Mouse (Mus musculus): ENCODE results near the gene Ptprn2. TPM values are rescaled to one million over a fixed set of nuclear protein-coding genes. Genes with fewer than 3 reads are reported as not detected.

Ptprn2 gene
- polyA plus RNA-seq, 1 experiment from 2014 or later: 0.15 TPM

- Histone ChIP-seq H3K27me3 (replicated peaks) (0 out of 2 replicates have a peak, but pooled peaks cover 3% of the 10 kb centered on the region), H3K27ac (replicated peaks) (no peak overlapping the region), H3K36me3 (no peaks in the 10 kb centered on the region), H3K4me1 (0 out of 2 replicates have a peak, but pooled peaks cover 8% of the 10 kb centered on the region), H3K9ac (no peak overlapping the region), H3K9me3 (no peaks in the 10 kb centered on the region), H3K4me2 (no peak overlapping the region), H3K4me3 (no peak overlapping the region)
- ATAC-seq (ENCODE audit: extremely low read depth, insufficient number of reproducible peaks, low FRiP score, low TSS enrichment): no peak
- WGBS: 62% methylated on average over 2 of the region's 2 CpGs
Measured at GRCm38 (mm10) chr12:117287456-117287855, 801.9 kb downstream of the Ptprn2 start.

GRCm38 (mm10) chr12:117291943-117292342, 806.4 kb downstream of the Ptprn2 start:
- no peak for ATAC-seq (ENCODE audit: extremely low read depth, insufficient number of reproducible peaks, low FRiP score, low TSS enrichment)
- 60% methylated on average over 3 of the region's 3 CpGs for WGBS
- H3K9me3 ChIP-seq: no peaks in the 10 kb centered on the region

GRCm38 (mm10) chr12:117296792-117297191, 811.3 kb downstream of the Ptprn2 start:
- Histone ChIP-seq H3K36me3 (no peaks in the 10 kb centered on the region), H3K4me3 (no peak overlapping the region), H3K27me3 (replicated peaks) (no peaks in the 10 kb centered on the region), H3K4me2 (no peak overlapping the region), H3K27ac (replicated peaks) (no peak overlapping the region), H3K9me3 (no peaks in the 10 kb centered on the region), H3K4me1 (0 out of 2 replicates have a peak, but pooled peaks cover under 1% of the 10 kb centered on the region), H3K9ac (no peak overlapping the region)
- ATAC-seq (ENCODE audit: extremely low read depth, insufficient number of reproducible peaks, low FRiP score, low TSS enrichment): no peak
- WGBS: 50% methylated on average over 2 of the region's 2 CpGs

More at GRCm38 (mm10) chr12:117291943-117292342, 806.4 kb downstream of the Ptprn2 start:
- H3K9ac ChIP-seq: no peak overlapping the region
- no peaks in the 10 kb centered on the region for H3K27me3 ChIP-seq (replicated peaks)
- H3K36me3 ChIP-seq: no peaks in the 10 kb centered on the region
- no peak overlapping the region for H3K4me2 ChIP-seq
- H3K27ac ChIP-seq (replicated peaks): no peak overlapping the region
- no peak overlapping the region for H3K4me3 ChIP-seq
- H3K4me1 ChIP-seq: 0 out of 2 replicates have a peak, but pooled peaks cover 8% of the 10 kb centered on the region

- no peak for ATAC-seq (ENCODE audit: extremely low read depth, insufficient number of reproducible peaks, low FRiP score, low TSS enrichment)
Measured at GRCm38 (mm10) chr12:117299084-117299483, 813.6 kb downstream of the Ptprn2 start.

GRCm38 (mm10) chr12:117304751-117305624, 819.5 kb downstream of the Ptprn2 start:
- Histone ChIP-seq H3K36me3 (no peaks in the 10 kb centered on the region), H3K27me3 (replicated peaks) (0 out of 2 replicates have a peak, but pooled peaks cover 3% of the 10 kb centered on the region), H3K27ac (replicated peaks) (no peak overlapping the region), H3K4me1 (0 out of 2 replicates have a peak, but pooled peaks cover 4% of the 10 kb centered on the region), H3K4me2 (no peak overlapping the region), H3K4me3 (no peak overlapping the region), H3K9ac (no peak overlapping the region), H3K9me3 (no peaks in the 10 kb centered on the region)
- no peak for ATAC-seq (ENCODE audit: extremely low read depth, insufficient number of reproducible peaks, low FRiP score, low TSS enrichment)
- WGBS: 67% methylated on average over 17 of the region's 17 CpGs

More at GRCm38 (mm10) chr12:117299084-117299483, 813.6 kb downstream of the Ptprn2 start:
- WGBS: 80% methylated on average over 3 of the region's 3 CpGs
- Histone ChIP-seq H3K9me3 (no peaks in the 10 kb centered on the region), H3K9ac (no peak overlapping the region), H3K36me3 (no peaks in the 10 kb centered on the region), H3K27me3 (replicated peaks) (no peaks in the 10 kb centered on the region), H3K27ac (replicated peaks) (no peak overlapping the region), H3K4me3 (no peak overlapping the region), H3K4me1 (no peaks in the 10 kb centered on the region), H3K4me2 (no peak overlapping the region)

GRCm38 (mm10) chr12:117305625-117306105, 820.1 kb downstream of the Ptprn2 start:
- ATAC-seq (ENCODE audit: extremely low read depth, insufficient number of reproducible peaks, low FRiP score, low TSS enrichment): no peak
- Histone ChIP-seq H3K27ac (replicated peaks) (no peak overlapping the region), H3K4me1 (0 out of 2 replicates have a peak, but pooled peaks cover 4% of the 10 kb centered on the region), H3K36me3 (no peaks in the 10 kb centered on the region), H3K4me2 (no peak overlapping the region), H3K9ac (no peak overlapping the region), H3K9me3 (no peaks in the 10 kb centered on the region), H3K27me3 (replicated peaks) (0 out of 2 replicates have a peak, but pooled peaks cover 3% of the 10 kb centered on the region), H3K4me3 (no peak overlapping the region)
- 72% methylated on average over 5 of the region's 5 CpGs for WGBS

GRCm38 (mm10) chr12:117312079-117312478, 826.6 kb downstream of the Ptprn2 start:
- no peak overlapping the region for H3K9ac ChIP-seq
- H3K9me3 ChIP-seq: peaks cover 2% of the 10 kb centered on the region; the same call in 1 of the 2 replicates
- H3K27ac ChIP-seq (replicated peaks): no peak overlapping the region
- no peaks in the 10 kb centered on the region for H3K36me3 ChIP-seq
- no peaks in the 10 kb centered on the region for H3K4me1 ChIP-seq
- H3K27me3 ChIP-seq (replicated peaks): 0 out of 2 replicates have a peak, but pooled peaks cover 1% of the 10 kb centered on the region
- WGBS: 75% methylated on average over 6 of the region's 6 CpGs
- no peak overlapping the region for H3K4me3 ChIP-seq
- H3K4me2 ChIP-seq: no peak overlapping the region
- no peak for ATAC-seq (ENCODE audit: extremely low read depth, insufficient number of reproducible peaks, low FRiP score, low TSS enrichment)

GRCm38 (mm10) chr12:117314987-117315386, 829.5 kb downstream of the Ptprn2 start:
- no peaks in the 10 kb centered on the region for H3K4me1 ChIP-seq
- H3K9ac ChIP-seq: no peak overlapping the region
- H3K36me3 ChIP-seq: no peaks in the 10 kb centered on the region
- H3K27ac ChIP-seq (replicated peaks): no peak overlapping the region
- 65% methylated on average over 2 of the region's 2 CpGs for WGBS
- H3K4me2 ChIP-seq: no peak overlapping the region
- H3K9me3 ChIP-seq: peaks cover 11% of the 10 kb centered on the region; the same call in 1 of the 2 replicates
- H3K27me3 ChIP-seq (replicated peaks): no peaks in the 10 kb centered on the region
- no peak overlapping the region for H3K4me3 ChIP-seq
- ATAC-seq (ENCODE audit: extremely low read depth, insufficient number of reproducible peaks, low FRiP score, low TSS enrichment): no peak

GRCm38 (mm10) chr12:117315661-117316060, 830.1 kb downstream of the Ptprn2 start:
- peaks cover 11% of the 10 kb centered on the region; the same call in 1 of the 2 replicates for H3K9me3 ChIP-seq
- no peaks in the 10 kb centered on the region for H3K4me1 ChIP-seq
- 0 out of 2 replicates have a peak, but pooled peaks cover under 1% of the 10 kb centered on the region for H3K27me3 ChIP-seq (replicated peaks)
- no peak overlapping the region for H3K9ac ChIP-seq
- H3K36me3 ChIP-seq: no peaks in the 10 kb centered on the region
- ATAC-seq (ENCODE audit: extremely low read depth, insufficient number of reproducible peaks, low FRiP score, low TSS enrichment): no peak
- H3K4me3 ChIP-seq: no peak overlapping the region
- H3K4me2 ChIP-seq: no peak overlapping the region
- 67% methylated on average over 3 of the region's 3 CpGs for WGBS
- no peak overlapping the region for H3K27ac ChIP-seq (replicated peaks)

GRCm38 (mm10) chr12:117318229-117318628, 832.7 kb downstream of the Ptprn2 start:
- Histone ChIP-seq H3K36me3 (no peaks in the 10 kb centered on the region), H3K4me1 (no peaks in the 10 kb centered on the region), H3K9me3 (peaks cover 11% of the 10 kb centered on the region; the same call in 1 of the 2 replicates), H3K27ac (replicated peaks) (no peak overlapping the region), H3K27me3 (replicated peaks) (0 out of 2 replicates have a peak, but pooled peaks cover 3% of the 10 kb centered on the region), H3K4me3 (no peak overlapping the region), H3K9ac (no peak overlapping the region), H3K4me2 (no peak overlapping the region)
- ATAC-seq (ENCODE audit: extremely low read depth, insufficient number of reproducible peaks, low FRiP score, low TSS enrichment): no peak
- 70% methylated on average over 3 of the region's 3 CpGs for WGBS

GRCm38 (mm10) chr12:117323017-117323416, 837.5 kb downstream of the Ptprn2 start:
- Histone ChIP-seq H3K27ac (replicated peaks) (no peak overlapping the region), H3K4me3 (no peak overlapping the region), H3K4me1 (no peaks in the 10 kb centered on the region), H3K9me3 (no peaks in the 10 kb centered on the region), H3K9ac (no peak overlapping the region), H3K4me2 (no peak overlapping the region), H3K27me3 (replicated peaks) (0 out of 2 replicates have a peak, but pooled peaks cover 3% of the 10 kb centered on the region), H3K36me3 (no peaks in the 10 kb centered on the region)
- no peak for ATAC-seq (ENCODE audit: extremely low read depth, insufficient number of reproducible peaks, low FRiP score, low TSS enrichment)
- 63% methylated on average over 3 of the region's 3 CpGs for WGBS
